Comparison of ENCODE assay signal across 9 mouse cellular contexts in genomic region chr4:134683892-134684291, GRCm38 (mm10). TPM values are rescaled to one million over a fixed set of nuclear protein-coding genes. Genes with fewer than 3 reads are reported as not detected.
DNase-seq lines count a peak whose midpoint lies in the region; ATAC-seq and TF ChIP-seq lines count a peak whose summit lies in the region.
"Had no signal": no experiment of that assay in that cellular context is flagged by ENCODE, and none has a peak within 500 bp of the region (broad histone marks: within the 10 kb centered on the region; RNA-seq: fewer than 3 reads in every experiment).

No protein-coding gene starts in this region.

- WGBS in heart, embryonic 13.5 days = 62% methylated on average over 8 of the region's 8 CpGs
- WGBS in heart, adult 2 months = 51% methylated on average over 8 of the region's 8 CpGs
- WGBS in midbrain, postnatal 0 days = 76% methylated on average over 8 of the region's 8 CpGs
- WGBS in midbrain, embryonic 16.5 days = 80% methylated on average over 8 of the region's 8 CpGs
- 59% methylated on average over 8 of the region's 8 CpGs for WGBS in limb, embryonic 13.5 days
- 32% methylated on average over 8 of the region's 8 CpGs for WGBS in stomach, postnatal 0 days

- no peaks in the 10 kb centered on the region for H3K27me3 ChIP-seq in heart, embryonic 13.5 days (replicated peaks)
- H3K27me3 ChIP-seq in heart, adult 2 months (ENCODE audit: control insufficient read depth, insufficient read depth, low read length) = no peaks in the 10 kb centered on the region
- no peaks in the 10 kb centered on the region for H3K27me3 ChIP-seq in midbrain, postnatal 0 days (ENCODE audit: insufficient read depth, low read length)
- H3K27me3 ChIP-seq in midbrain, embryonic 16.5 days (ENCODE audit: control insufficient read depth, insufficient read depth, low read depth, low read length) = no peaks in the 10 kb centered on the region
- H3K27me3 ChIP-seq in limb, embryonic 13.5 days = no peaks in the 10 kb centered on the region
- no peaks in the 10 kb centered on the region for H3K27me3 ChIP-seq in stomach, postnatal 0 days (ENCODE audit: control insufficient read depth, insufficient read depth, low read length)
- H3K27me3 ChIP-seq: forebrain, embryonic 13.5 days had no signal

- no peak overlapping the region; the same call in 1 of the 2 replicates for H3K9ac ChIP-seq in heart, embryonic 13.5 days
- no peak overlapping the region for H3K9ac ChIP-seq in heart, adult 2 months (ENCODE audit: low read depth, low read length)
- H3K9ac ChIP-seq in midbrain, postnatal 0 days (replicated peaks; ENCODE audit: low read length, poor library complexity, severe bottlenecking) = no peak overlapping the region
- H3K9ac ChIP-seq in midbrain, embryonic 16.5 days (ENCODE audit: low read depth, low read length) = no peak overlapping the region
- no peak overlapping the region for H3K9ac ChIP-seq in limb, embryonic 13.5 days
- H3K9ac ChIP-seq in stomach, postnatal 0 days (ENCODE audit: low read length) = 0 out of 2 replicates have a peak overlapping the region, but pooled peaks have one; percentile 4
- H3K9ac ChIP-seq: forebrain, embryonic 13.5 days had no signal

- TF ChIP-seq CTCF in heart, adult 2 months (IDR thresholded peaks at IDR 0.05) = no peak
- no peak for TF ChIP-seq CTCF in midbrain, postnatal 0 days (IDR thresholded peaks at IDR 0.05)
- no peak for TF ChIP-seq CTCF in stomach, postnatal 0 days (IDR thresholded peaks at IDR 0.05; ENCODE audit: low read depth)

- H3K4me3 ChIP-seq in heart, embryonic 13.5 days = no peak overlapping the region
- H3K4me3 ChIP-seq in heart, adult 2 months = no peak overlapping the region
- no peak overlapping the region for H3K4me3 ChIP-seq in midbrain, postnatal 0 days (ENCODE audit: low read depth, low read length)
- H3K4me3 ChIP-seq in midbrain, embryonic 16.5 days (ENCODE audit: low read depth, low read length) = no peak overlapping the region
- no peak overlapping the region for H3K4me3 ChIP-seq in limb, embryonic 13.5 days
- H3K4me3 ChIP-seq in stomach, postnatal 0 days (ENCODE audit: low read depth, low read length) = no peak overlapping the region
- H3K4me3 ChIP-seq: forebrain, embryonic 13.5 days had no signal

- intact Hi-C loops in heart, adult 2 months (cut with DNase I) = loop anchor here (5.0 kb wide), 1 partner anchor 92 kb away; no protein-coding TSS in a partner anchor
- intact Hi-C loops in left cerebral cortex, postnatal 25 days (cut with DNase I) = loop anchor here (5.0 kb wide), 1 partner anchor 42 kb away; no protein-coding TSS in a partner anchor

- H3K36me3 ChIP-seq in heart, embryonic 13.5 days = peaks cover 22% of the 10 kb centered on the region
- no peaks in the 10 kb centered on the region for H3K36me3 ChIP-seq in heart, adult 2 months (ENCODE audit: control insufficient read depth, insufficient read depth, low read length)
- H3K36me3 ChIP-seq in midbrain, postnatal 0 days (ENCODE audit: insufficient read depth, low read length) = no peaks in the 10 kb centered on the region
- no peaks in the 10 kb centered on the region for H3K36me3 ChIP-seq in midbrain, embryonic 16.5 days (ENCODE audit: control insufficient read depth, insufficient read depth, low read length)
- 0 out of 2 replicates have a peak, but pooled peaks cover 3% of the 10 kb centered on the region for H3K36me3 ChIP-seq in limb, embryonic 13.5 days
- no peaks in the 10 kb centered on the region for H3K36me3 ChIP-seq in stomach, postnatal 0 days (ENCODE audit: control insufficient read depth, insufficient read depth, low read length)

- ATAC-seq in heart, embryonic 13.5 days (ENCODE audit: extremely low read depth, insufficient number of reproducible peaks, low FRiP score, low TSS enrichment) = no peak
- no peak for ATAC-seq in midbrain, postnatal 0 days (ENCODE audit: low FRiP score)
- ATAC-seq in midbrain, embryonic 16.5 days = no peak
- no peak for ATAC-seq in limb, embryonic 13.5 days (ENCODE audit: low FRiP score, low read depth)
- ATAC-seq in stomach, postnatal 0 days (ENCODE audit: low FRiP score, low TSS enrichment) = peak; percentile 60; the same call in 1 of the 2 replicates
- ATAC-seq: forebrain, embryonic 13.5 days had no signal

- H3K4me2 ChIP-seq in heart, embryonic 13.5 days = no peak overlapping the region
- no peak overlapping the region for H3K4me2 ChIP-seq in midbrain, postnatal 0 days (ENCODE audit: low read depth, low read length, poor library complexity, severe bottlenecking)
- no peak overlapping the region for H3K4me2 ChIP-seq in midbrain, embryonic 16.5 days (ENCODE audit: low read length)
- H3K4me2 ChIP-seq in limb, embryonic 13.5 days (replicated peaks) = peak overlapping the region; percentile 5; the same call in 1 of the 2 replicates
- H3K4me2 ChIP-seq in stomach, postnatal 0 days (replicated peaks; ENCODE audit: low read depth) = peak overlapping the region; percentile 29; the same call in 1 of the 2 replicates
- H3K4me2 ChIP-seq: forebrain, embryonic 13.5 days had no signal

- TF ChIP-seq EP300 in heart, adult 2 months (IDR thresholded peaks at IDR 0.05; ENCODE audit: insufficient read depth, low read depth, low read length) = no peak
- TF ChIP-seq EP300 in stomach, postnatal 0 days (optimal IDR thresholded peaks at IDR 0.05) = no peak

- H3K27ac ChIP-seq in heart, embryonic 13.5 days (replicated peaks) = peak overlapping the region; percentile 51
- no peak overlapping the region for H3K27ac ChIP-seq in heart, adult 2 months
- H3K27ac ChIP-seq in midbrain, postnatal 0 days (ENCODE audit: low read depth, low read length) = 0 out of 2 replicates have a peak overlapping the region, but pooled peaks have one; percentile 18
- no peak overlapping the region for H3K27ac ChIP-seq in midbrain, embryonic 16.5 days (ENCODE audit: low read length)
- peak overlapping the region; percentile 39; the same call in 1 of the 2 replicates for H3K27ac ChIP-seq in limb, embryonic 13.5 days
- H3K27ac ChIP-seq in stomach, postnatal 0 days (replicated peaks) = peak overlapping the region; percentile 61
- H3K27ac ChIP-seq: forebrain, embryonic 13.5 days had no signal

- TF ChIP-seq POLR2A in heart, adult 2 months (IDR thresholded peaks at IDR 0.05; ENCODE audit: insufficient read depth, low read depth, low read length) = no peak

- DNase-seq in heart, adult 2 months = no peak
- DNase-seq in midbrain, postnatal 0 days (ENCODE audit: low spot score) = peak; percentile 31
- peak; percentile 51 for DNase-seq in stomach, postnatal 0 days (ENCODE audit: low spot score)
- no peak for DNase-seq in adrenal gland, adult 2 months
- no peak for DNase-seq in left cerebral cortex, postnatal 25 days (ENCODE audit: low spot score in 2 of 2)

- H3K9me3 ChIP-seq in heart, embryonic 13.5 days = peaks cover 15% of the 10 kb centered on the region
- H3K9me3 ChIP-seq in midbrain, postnatal 0 days (ENCODE audit: low read length) = no peaks in the 10 kb centered on the region
- no peaks in the 10 kb centered on the region for H3K9me3 ChIP-seq in midbrain, embryonic 16.5 days (replicated peaks; ENCODE audit: control insufficient read depth, low read length, poor library complexity, severe bottlenecking)
- 0 out of 2 replicates have a peak, but pooled peaks cover 5% of the 10 kb centered on the region for H3K9me3 ChIP-seq in limb, embryonic 13.5 days
- H3K9me3 ChIP-seq in stomach, postnatal 0 days (ENCODE audit: control insufficient read depth, low read length) = no peaks in the 10 kb centered on the region

- H3K79me2 ChIP-seq in heart, adult 2 months (replicated peaks; ENCODE audit: control insufficient read depth, insufficient read depth, low read length) = peaks cover 4% of the 10 kb centered on the region

- peaks cover 24% of the 10 kb centered on the region for H3K4me1 ChIP-seq in heart, embryonic 13.5 days
- H3K4me1 ChIP-seq in heart, adult 2 months (ENCODE audit: control insufficient read depth, insufficient read depth, low read length) = peaks cover 11% of the 10 kb centered on the region
- no peaks in the 10 kb centered on the region for H3K4me1 ChIP-seq in midbrain, postnatal 0 days (ENCODE audit: insufficient read depth, low read length)
- H3K4me1 ChIP-seq in midbrain, embryonic 16.5 days (ENCODE audit: control insufficient read depth, insufficient read depth, low read length) = 0 out of 2 replicates have a peak, but pooled peaks cover 4% of the 10 kb centered on the region
- peaks cover 30% of the 10 kb centered on the region for H3K4me1 ChIP-seq in limb, embryonic 13.5 days
- peaks cover 2% of the 10 kb centered on the region for H3K4me1 ChIP-seq in stomach, postnatal 0 days (replicated peaks; ENCODE audit: control insufficient read depth, insufficient read depth)

RNA-seq across cellular contexts. Expression of gene Man1c1, which starts 20.2 kb away (rescaled TPM):
- polyA plus RNA-seq in heart, embryonic 13.5 days (2015; fragmentation: Nextera tagmentation; extraction: Ambion mirVana) = 5.3 and 6.3 TPM in 2 replicates
- 10 to 100 TPM; 24.8 to 28.4 TPM for total RNA-seq in heart, adult 2 months (2021)
- polyA plus RNA-seq in heart, adult 2 months (2012; rRNA removed) = 14.1 and 17.6 TPM in 2 replicates
- 17.1 and 28.7 TPM in 2 replicates for total RNA-seq in midbrain, postnatal 0 days (2014; rRNA removed)
- 2.7 and 3.4 TPM in 2 replicates for polyA plus RNA-seq in midbrain, postnatal 0 days (2015; fragmentation: Nextera tagmentation; extraction: Ambion mirVana)
- polyA plus RNA-seq in midbrain, embryonic 16.5 days (2015; fragmentation: Nextera tagmentation; extraction: Ambion mirVana) = 2.9 and 3.2 TPM in 2 replicates
- polyA plus RNA-seq in limb, embryonic 13.5 days (2015; fragmentation: Nextera tagmentation; extraction: Ambion mirVana) = 2.9 and 3.5 TPM in 2 replicates
- polyA plus RNA-seq in stomach, postnatal 0 days (2015; fragmentation: Nextera tagmentation; extraction: Ambion mirVana) = 1.5 TPM in 2 replicates
- 10 to 100 TPM; 13.3 to 28.2 TPM for total RNA-seq in adrenal gland, adult 2 months (2021)
- 17.0 and 17.4 TPM in 2 replicates for polyA plus RNA-seq in adrenal gland, adult 2 months (2012; rRNA removed)
- 10 to 100 TPM; 42.3 to 42.7 TPM for total RNA-seq in left cerebral cortex, postnatal 25 days (2021)

Comparison
In these comparisons a context has a peak if more than half of its experiments do, and no peak if none do; other contexts are left out.
1. H3K27ac ChIP-seq: peak in heart, embryonic 13.5 days (single experiment), midbrain, postnatal 0 days (single experiment), limb, embryonic 13.5 days (single experiment) and stomach, postnatal 0 days (single experiment); none in heart, adult 2 months (single experiment) and midbrain, embryonic 16.5 days (single experiment).
2. H3K4me2 ChIP-seq: peak in limb, embryonic 13.5 days (single experiment) and stomach, postnatal 0 days (single experiment); none in heart, embryonic 13.5 days (single experiment), midbrain, postnatal 0 days (single experiment) and midbrain, embryonic 16.5 days (single experiment).
3. DNase-seq: peak in midbrain, postnatal 0 days (single experiment) and stomach, postnatal 0 days (single experiment); none in heart, adult 2 months (0 of 2), adrenal gland, adult 2 months (single experiment) and left cerebral cortex, postnatal 25 days (0 of 2).